Mouse (Mus musculus): ENCODE results near the gene Igf2bp1. TPM values are rescaled to one million over a fixed set of nuclear protein-coding genes. Genes with fewer than 3 reads are reported as not detected.
"Not testable (repeated sequence)": the region's sequence is repeated elsewhere in the genome, so short reads cannot be mapped to it uniquely, and the experiment has no call there.

The Igf2bp1 gene
- total RNA-seq, 2 experiments from 2014 or later: not detected

DNA sequence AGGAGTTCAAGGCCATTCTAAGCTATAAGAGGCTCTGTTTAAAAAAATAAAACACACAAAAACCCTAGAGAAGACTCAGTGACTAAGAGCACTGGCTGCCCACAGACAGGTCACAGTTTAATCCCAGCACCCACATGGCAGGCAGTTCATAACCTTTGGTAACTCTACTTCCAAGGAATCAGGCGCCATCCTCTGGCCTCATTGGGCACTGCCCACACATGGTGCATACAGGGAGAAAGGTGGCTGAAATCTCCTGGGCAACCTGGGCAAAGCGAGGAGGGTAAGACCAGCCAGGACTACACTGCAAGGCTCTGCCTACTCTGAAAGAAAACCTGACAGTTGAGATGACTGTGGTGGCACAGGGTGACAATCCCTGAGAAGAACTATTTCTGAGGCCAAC lies 29.4 kb downstream of the Igf2bp1 start:
- intact Hi-C loops (cut with DNase I): no loop called here
- DNase-seq: no peak

DNA sequence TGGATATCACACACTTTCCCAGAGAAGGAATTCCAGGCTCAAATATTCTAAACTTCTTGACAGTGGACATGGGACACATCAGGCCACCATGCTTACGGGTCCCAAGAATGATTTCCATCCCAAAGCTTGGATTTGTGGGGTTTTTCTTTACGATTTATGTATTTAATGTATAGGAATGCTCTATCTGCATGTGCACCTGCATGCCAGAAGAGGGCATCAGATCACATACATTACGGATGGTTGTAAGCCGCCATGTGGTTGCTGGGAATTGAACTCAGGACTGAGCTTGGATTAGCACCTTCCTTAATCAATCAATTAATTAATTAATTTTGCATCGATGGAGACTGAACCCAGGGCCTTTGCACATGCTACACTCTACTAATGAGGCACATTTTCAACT lies 30.0 kb downstream of the Igf2bp1 start:
- intact Hi-C loops (cut with DNase I): no loop called here
- DNase-seq: no peak

DNA sequence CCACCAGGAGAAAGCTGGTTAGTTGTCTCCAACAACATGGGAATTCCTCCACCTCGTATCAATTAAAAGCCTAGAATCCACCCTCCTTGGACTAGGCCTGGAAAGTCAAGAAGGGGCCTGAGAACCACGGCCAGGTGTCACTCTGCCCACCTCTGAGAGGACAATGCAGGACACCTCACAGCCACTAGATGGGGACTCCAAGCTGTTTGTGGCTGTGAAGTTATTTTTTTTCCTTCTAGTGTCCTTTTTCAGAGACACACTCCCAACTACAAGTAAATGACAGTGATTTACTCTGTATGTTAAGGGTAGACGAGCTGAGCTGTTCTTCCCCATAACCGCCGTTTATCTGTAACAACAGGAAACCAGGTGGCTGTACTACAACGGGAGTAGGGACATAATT lies 32.6 kb downstream of the Igf2bp1 start:
- intact Hi-C loops (cut with DNase I): no loop called here
- no peak for DNase-seq

DNA sequence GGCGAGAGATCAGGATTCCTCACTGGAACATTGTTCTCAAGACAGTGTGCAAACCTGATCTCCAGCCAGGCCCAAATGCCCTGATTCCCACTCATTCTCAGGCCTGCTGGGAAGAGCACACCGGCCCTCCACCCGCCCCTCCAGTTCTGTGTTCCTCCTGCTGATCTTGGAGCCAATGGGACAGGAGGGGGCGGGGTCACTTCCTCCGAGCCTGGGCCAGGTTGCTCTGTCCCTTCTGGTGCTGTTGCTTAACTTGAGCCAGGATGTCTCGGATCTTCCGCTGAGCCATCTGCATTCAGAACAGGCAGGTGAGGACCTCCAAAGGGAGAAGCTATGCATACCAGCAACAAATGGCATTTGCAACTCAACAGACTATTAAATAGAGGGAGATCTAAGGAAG lies 42.4 kb downstream of the Igf2bp1 start:
- intact Hi-C loops (cut with DNase I): no loop called here
- no peak for DNase-seq

DNA sequence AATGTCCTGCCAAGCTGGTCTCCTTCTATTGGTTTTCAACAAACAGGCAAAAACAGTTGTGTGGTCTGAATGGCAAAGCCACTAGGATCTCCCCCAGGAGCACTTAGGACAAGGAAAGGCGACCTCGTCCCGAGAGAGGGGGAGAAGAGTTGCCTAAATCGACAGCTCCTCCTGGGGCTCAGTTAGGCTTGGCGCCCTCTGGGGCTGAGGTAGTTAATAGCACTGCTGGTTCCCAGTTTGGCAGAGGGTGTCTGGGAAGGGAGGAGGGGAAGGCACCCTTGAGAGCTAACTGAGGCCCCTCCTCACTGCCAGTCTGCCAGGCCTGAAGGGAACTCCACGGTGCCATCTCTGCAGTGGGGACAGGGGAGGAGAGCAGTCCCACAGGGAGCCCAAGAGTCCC lies 46.6 kb downstream of the Igf2bp1 start:
- intact Hi-C loops (cut with DNase I): no loop called here
- no peak for DNase-seq

DNA sequence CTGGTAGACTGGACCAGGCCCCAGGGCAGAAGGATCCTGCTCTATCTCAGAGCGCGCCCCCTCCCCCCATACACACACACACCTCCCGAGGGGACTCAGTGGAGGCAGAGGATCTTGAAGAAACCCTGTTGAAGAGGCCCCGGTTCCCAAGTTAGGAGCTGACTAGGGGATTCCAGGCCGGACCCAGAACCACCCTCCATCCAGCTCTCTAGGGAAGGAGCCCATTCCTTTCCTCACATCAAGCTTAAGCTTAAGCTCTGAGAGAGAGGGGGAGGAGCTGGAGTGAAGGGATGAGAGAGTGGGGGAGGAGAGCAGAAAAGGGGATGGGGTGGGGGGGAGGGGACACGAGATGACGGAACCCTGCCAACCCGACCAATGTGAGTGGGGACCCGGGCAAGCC lies 47.5 kb downstream of the Igf2bp1 start:
- no peak for DNase-seq
- intact Hi-C loops (cut with DNase I): no loop called here

DNA sequence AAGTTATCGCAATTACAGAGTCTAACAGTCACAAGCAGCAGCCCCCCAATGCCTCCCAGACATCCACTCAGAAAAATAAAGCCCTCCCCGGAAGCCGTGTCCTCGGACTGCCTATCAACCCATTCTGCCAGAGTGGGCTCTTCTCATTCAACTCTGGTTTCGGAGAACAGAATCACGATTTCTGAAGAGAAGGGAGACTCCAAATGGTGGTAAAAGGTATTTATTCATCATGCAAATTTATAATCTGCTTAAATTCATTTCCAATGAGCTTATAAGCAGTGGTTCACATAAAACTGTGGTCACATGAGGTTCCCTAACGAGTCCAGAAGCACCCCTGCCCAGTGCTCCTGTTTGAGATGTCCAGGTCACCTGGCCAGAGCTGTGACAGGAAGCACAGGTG lies 48.3 kb downstream of the Igf2bp1 start:
- intact Hi-C loops (cut with DNase I): no loop called here
- no peak for DNase-seq

DNA sequence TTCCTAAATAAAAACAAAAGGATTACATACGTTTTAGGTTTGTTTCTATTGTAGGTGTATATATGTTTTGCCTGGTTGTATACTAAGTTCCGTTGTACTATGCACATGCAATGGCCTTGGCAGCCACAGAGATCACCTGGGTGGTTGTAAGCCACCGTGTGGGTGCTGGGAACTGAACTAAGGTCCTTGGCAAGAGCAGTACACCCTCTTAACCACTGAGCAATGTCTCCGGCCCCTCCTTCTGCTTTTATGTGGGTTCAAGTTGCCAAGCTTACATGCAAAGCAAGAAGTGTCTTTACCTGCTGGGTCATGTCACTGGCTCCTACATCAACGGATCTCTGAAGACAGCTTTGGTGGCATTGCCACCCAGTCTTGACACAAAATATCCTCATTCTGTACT lies 52.4 kb downstream of the Igf2bp1 start:
- DNase-seq: no peak

DNA sequence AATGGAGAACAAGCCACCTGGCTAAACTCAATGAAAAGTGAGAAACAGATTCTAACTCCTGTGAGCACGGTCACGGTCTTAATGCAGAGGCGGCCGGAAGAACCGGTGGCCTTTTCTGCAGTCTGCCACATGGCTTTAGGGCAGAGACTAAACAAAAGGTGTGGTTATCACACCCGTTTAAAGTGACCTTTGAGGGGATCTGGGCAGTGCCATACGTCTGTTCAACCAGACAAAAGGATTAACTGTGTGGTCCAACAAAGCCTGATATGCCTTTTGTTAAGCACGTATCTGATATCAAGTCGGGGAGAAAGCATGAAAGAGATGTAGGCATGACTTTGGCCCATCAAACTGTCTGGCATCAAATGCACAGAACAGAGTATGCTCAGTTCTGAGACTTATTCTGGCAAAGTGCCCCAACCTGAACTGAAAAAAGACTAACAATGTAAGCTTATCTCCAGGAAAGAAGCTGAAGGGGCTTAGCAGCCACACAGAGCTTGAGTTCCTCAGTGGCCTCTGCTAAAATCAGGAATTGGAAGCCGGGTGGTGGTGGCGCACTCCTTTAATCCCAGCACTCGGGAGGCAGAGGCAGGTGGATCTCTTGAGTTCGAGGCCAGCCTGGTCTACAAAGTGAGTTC lies 59.8 kb downstream of the Igf2bp1 start:
- no peak for DNase-seq
- intact Hi-C loops (cut with DNase I): no loop called here

More for the DNA sequence above, 52.4 kb downstream of the Igf2bp1 start:
- intact Hi-C loops (cut with DNase I): no loop called here

DNA sequence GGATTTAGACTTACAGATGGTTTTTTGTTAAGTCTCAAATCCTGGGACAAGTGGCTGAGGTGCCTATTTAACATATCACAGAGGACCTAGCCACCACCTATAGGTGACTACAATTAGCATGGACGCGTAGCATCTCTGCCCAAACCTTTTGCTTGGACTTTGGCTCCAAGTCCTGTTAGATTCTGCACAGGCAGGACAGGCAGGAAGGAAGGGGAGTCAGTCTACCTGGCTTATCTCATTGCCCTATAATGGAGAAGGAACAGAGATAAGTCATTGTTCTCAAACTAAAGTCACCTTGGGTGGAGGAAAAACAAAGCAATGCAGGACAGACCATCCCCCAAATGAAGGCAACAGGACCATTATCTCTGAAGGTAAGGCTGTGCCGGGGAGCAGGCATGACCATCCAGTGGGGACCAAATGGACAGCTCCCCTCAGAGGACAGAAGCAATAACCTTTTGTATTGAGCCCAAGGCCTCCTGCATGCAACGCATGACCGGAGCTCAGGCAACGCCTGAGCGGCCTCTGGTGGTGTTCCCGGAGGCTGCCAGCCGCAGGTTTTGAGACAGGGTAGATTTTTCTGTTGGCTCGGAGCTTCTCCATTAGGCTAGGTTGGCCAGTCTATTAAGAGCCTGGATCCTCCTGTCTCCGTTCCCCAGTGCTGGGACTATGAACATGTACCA lies 65.8 kb downstream of the Igf2bp1 start:
- no peak for DNase-seq
- intact Hi-C loops (cut with DNase I): no loop called here

DNA sequence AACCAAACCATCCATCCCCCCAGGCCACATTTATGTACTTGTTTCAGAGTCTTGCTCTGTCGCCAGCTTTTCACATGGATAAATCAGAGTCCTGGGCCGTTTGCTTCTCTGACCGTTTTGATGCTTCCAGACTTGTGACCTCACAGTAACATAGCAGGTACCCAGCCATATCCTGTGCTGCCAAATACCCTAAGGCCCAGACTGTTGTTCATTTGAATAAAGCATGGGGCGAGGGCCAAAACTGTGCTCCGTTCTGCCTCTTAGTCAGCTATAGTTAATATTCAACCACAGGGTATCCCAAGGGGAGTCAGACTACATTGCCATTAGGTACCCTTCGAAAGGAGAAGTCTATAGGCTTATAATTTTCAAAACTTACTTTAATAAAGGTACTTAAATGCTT lies 69.3 kb downstream of the Igf2bp1 start:
- intact Hi-C loops (cut with DNase I): no loop called here

DNA sequence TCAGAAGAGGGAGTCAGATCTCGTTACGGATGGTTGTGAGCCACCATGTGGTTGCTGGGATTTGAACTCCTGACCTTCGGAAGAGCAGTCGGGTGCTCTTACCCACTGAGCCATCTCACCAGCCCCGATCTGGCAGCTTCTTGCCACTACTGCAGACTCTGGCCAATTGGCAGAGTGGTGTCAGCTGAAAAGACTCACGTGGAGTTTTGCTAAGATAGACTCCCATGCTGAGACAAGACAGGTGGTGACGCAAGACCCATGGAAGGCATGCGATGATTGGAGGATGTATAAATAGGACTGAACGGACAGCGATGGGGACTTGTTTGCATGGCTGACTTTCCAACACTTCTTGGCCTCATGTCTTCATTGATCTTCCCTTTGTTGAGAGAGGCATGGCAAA lies 73.6 kb downstream of the Igf2bp1 start:
- intact Hi-C loops (cut with DNase I); DNase-seq: not testable (repeated sequence)

More for the DNA sequence above, 69.3 kb downstream of the Igf2bp1 start:
- no peak for DNase-seq

DNA sequence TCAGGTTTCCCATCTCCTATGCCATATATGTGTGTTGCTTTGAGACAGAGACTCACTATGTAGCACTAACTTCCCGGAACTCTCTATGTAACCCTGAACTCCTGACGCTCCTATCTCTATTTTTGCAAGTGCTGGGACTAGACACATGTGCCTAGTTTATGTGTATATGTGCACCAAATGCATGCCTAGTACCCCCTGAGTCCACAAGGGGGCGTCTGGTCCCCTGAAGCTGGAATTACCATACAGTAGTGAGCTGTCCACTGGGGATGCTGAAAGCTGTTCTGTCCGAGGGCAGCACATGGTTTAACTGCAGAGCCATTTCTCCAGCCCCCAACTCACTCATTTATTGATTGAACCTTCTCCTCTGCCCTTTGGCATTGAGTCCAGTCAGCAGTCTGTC lies 79.3 kb downstream of the Igf2bp1 start:
- no peak for DNase-seq
- intact Hi-C loops (cut with DNase I): no loop called here

DNA sequence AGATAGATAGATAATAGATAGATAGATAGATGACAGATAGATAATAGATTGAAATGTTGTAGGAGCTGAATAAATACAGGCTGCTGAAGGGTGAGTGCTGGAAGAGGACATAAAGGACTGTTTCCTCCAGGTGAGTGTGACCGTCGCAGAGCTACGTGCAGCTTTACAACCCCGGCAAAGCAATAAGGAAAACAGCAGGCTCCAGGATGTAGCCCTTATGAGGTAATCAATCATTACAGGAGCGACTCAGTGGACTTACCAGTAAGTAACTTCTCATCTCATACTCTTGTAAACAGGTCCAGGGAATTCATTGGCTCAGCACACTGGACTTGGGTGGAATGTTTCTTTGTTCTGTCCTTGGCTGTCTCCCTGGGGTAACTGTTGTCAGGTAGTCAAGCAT lies 79.8 kb downstream of the Igf2bp1 start:
- intact Hi-C loops (cut with DNase I): no loop called here
- DNase-seq: no peak

DNA sequence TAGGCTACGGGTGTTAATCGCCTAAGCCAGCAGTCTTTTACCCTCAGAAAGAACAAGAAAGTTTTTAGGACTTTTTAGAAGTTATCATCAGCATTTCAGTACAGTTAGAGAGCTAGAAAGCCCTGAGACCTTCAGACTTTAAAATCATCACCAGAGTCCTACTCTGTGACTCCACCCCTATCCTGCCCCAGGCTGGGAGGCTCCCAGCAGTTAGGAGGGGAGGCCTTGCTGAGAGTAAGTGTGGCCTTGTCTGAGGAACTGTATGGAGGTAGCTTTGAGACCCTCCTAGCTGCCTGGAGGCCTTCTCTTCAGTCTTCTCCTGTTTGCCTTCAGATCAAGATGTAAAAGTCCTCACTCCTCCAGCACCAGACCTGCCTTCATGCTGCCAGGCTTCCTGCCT lies 81.5 kb downstream of the Igf2bp1 start:
- intact Hi-C loops (cut with DNase I): no loop called here
- no peak for DNase-seq

DNA sequence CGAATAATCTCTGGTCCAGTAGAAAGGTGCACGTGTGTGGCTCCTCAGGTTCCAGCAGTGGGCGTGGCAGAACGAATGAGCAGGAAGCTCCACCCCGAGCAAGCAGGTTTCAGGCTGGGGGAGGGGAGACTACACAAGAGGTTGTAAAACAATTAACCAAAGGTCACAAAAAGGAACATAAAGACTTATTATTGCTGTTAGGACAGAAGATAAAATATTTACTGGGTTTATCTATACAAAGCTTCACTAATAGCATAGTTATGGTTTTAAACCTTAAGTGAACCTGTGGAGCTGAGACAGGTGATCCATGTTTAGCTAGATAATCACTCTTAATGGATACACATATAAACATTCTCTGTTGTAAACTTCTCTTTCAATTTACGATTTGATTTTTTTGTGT lies 82.3 kb downstream of the Igf2bp1 start:
- DNase-seq; intact Hi-C loops (cut with DNase I): not testable (repeated sequence)

DNA sequence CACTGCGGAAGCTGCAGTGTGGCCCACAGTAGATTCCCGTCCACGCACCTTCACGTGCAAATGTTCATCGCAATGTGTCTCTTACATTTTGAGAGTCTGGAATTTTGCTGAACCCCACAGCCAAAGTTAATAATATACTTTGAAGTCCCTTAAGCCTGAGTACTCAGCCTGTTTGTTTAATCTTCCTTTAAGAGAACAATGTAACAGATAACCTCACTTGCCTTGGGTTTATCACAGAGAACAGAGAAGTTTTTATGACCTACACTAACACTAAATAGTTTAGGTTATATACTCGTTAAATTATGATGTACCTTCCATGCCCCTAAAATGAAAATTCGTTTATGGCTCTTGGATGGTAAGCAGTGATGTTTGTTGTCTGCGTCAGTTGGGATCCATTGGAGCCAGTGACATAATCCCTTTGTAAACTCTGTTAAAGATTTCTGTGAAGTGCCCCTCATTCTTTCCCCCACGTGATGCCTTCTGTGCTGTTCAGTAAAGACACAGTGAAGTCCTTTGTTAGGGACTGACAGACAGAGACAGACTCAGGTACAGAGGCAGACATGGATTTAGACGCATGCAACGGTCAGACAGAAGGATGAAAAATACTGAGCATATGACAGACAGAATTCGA lies 83.6 kb downstream of the Igf2bp1 start:
- DNase-seq: no peak
- intact Hi-C loops (cut with DNase I): no loop called here

DNA sequence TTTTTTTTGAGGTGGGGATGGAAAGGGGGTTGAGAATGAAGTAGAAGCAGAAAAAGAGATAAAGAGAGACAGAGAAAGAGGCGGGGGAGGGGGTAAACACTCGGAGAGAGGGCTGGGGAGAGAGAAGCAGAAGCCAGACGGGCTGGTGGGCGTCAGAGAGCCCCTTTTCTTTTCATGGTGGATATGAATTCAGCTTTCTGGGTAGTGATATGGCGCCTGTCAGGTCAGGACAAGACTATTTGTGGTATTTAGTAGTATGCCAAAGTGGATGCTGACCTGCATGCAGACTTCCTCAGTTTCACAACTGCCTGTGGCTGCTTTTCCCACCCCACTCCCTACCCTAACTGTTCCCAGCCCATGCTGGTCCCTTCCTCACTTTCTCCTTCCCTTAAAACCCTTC lies 89.3 kb downstream of the Igf2bp1 start:
- DNase-seq: no peak
- intact Hi-C loops (cut with DNase I): no loop called here

DNA sequence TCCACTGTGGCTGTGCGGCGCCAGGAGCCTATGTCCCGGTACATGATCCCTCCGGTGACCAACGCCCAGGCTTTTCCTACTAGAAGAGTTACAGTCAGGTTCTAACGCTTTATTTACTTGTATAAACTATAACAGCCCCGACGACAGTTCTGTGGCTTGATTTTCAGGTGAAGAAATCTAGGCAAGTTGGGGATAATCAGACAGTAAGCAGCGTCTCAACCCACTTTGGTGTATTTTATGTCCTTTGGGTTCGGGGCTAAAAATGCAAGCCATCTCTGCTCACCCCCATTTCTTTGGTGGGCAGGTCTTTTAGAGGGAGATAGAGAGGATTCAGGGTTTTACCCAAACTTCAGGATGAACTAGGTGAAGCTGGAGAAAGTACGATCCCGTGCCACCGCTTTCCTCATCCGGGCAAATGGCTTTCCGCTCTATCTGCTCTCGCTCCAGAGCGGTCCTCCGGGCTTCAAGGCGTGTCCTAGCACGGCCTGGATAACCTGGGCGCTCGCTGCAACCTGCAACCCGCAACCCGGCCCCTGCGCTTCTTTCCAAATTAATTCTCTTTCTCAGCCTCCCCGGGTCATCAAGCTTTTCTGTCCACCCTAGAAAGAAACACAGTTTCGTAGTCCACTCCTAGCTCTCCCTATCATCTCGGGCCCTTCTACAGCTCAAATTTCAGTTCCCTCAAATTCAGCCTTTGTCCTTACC lies 90.6 kb downstream of the Igf2bp1 start:
- no peak for DNase-seq
- intact Hi-C loops (cut with DNase I): no loop called here

DNA sequence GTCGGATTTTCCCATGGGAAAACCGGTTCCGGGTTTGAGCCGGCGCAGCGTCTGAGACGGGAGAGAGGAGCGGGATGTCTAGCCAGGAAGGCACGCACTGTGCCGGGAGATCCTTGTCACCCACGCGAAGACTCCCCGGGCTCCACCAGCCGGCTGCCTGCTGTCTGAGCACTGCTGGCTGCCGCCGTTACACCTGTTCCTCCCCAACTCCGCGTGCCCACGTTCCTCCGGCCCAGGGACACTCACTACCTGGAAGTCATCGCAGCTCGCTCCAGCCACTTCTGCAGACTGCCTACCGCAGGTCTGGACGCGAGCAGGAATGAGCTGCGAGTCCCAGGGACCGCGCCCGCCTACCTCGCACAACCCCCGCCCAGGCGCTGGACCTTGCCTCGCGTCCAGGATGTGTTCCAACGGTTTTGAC lies 91.2 kb downstream of the Igf2bp1 start, which contains the start of gene B4galnt2:
TSS of gene B4galnt2 (minus strand) at position 321 of the 421 bp plus-strand sequence.
- intact Hi-C loops (cut with DNase I): no loop called here
- DNase-seq: no peak

DNA sequence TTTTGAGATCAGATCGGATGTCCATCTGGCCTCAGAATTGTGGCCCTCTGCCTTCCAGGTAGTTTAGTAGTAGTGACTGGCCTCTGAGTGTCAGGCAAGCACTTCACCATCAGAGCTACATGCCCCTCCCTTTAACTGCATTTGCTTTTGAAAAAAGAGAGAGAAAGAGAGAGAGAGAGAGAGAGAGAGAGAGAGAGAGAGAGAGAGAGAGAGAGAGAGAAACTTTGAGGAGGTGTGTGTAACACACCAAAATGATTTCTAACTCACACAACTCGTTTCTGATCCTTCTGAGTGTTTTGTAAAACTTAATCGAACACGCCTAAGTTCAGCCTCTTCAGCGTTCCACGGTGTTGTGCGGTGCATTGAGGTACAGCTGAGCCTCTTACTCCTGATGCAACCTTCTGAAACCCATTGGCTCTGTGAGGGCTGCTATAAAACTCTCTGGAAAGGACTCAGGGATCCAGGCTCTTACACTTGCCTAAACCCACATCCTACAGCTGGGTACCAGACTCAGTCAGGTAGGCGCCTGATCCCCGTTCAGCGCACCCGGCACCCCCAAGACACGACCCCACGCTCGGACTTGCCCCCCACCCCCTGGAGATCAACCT lies 91.7 kb downstream of the Igf2bp1 start:
- DNase-seq: no peak
- intact Hi-C loops (cut with DNase I): no loop called here

Measured in gastrocnemius, postnatal 36 days (tissue).